ENCODE assay signal across 10 mouse cellular contexts in genomic region chr2:65621254-65621653, GRCm38 (mm10). TPM values are rescaled to one million over a fixed set of nuclear protein-coding genes. Genes with fewer than 3 reads are reported as not detected.
DNase-seq lines count a peak whose midpoint lies in the region; ATAC-seq and TF ChIP-seq lines count a peak whose summit lies in the region.
"Had no signal": no experiment of that assay in that cellular context is flagged by ENCODE, and none has a peak within 500 bp of the region (broad histone marks: within the 10 kb centered on the region; RNA-seq: fewer than 3 reads in every experiment).

No protein-coding gene starts in this region.

- peaks cover 6% of the 10 kb centered on the region for H3K4me1 ChIP-seq in midbrain, embryonic 11.5 days (ENCODE audit: control insufficient read depth, insufficient read depth, low read length)
- H3K4me1 ChIP-seq in midbrain, embryonic 10.5 days, result peaks cover 15% of the 10 kb centered on the region; the same call in 1 of the 2 replicates
- H3K4me1 ChIP-seq in forebrain, embryonic 12.5 days, result peaks cover 2% of the 10 kb centered on the region; the same call in 1 of the 2 replicates
- peaks cover 4% of the 10 kb centered on the region; the same call in 1 of the 2 replicates for H3K4me1 ChIP-seq in olfactory bulb, adult 2 months (ENCODE audit: control insufficient read depth, insufficient read depth, low read length)
- H3K4me1 ChIP-seq: heart, embryonic 13.5 days had no signal

- no peaks in the 10 kb centered on the region for H3K9me3 ChIP-seq in midbrain, embryonic 11.5 days (ENCODE audit: control insufficient read depth, low read length)
- no peaks in the 10 kb centered on the region for H3K9me3 ChIP-seq in midbrain, embryonic 10.5 days (replicated peaks)
- H3K9me3 ChIP-seq in forebrain, embryonic 12.5 days, result no peaks in the 10 kb centered on the region
- H3K9me3 ChIP-seq: heart, embryonic 13.5 days had no signal

- peak; percentile 43; the same call in 1 of the 2 replicates for ATAC-seq in midbrain, embryonic 11.5 days (ENCODE audit: low FRiP score)
- peak; percentile 45; the same call in 1 of the 2 replicates for ATAC-seq in forebrain, embryonic 12.5 days (ENCODE audit: low FRiP score)

- H3K4me2 ChIP-seq in midbrain, embryonic 11.5 days, result peak overlapping the region; percentile 8; the same call in 1 of the 2 replicates
- peak overlapping the region; percentile 15; the same call in 1 of the 2 replicates for H3K4me2 ChIP-seq in forebrain, embryonic 12.5 days
- H3K4me2 ChIP-seq: heart, embryonic 13.5 days had no signal

- H3K36me3 ChIP-seq in midbrain, embryonic 11.5 days (ENCODE audit: control insufficient read depth, insufficient read depth, low read length), result no peaks in the 10 kb centered on the region
- no peaks in the 10 kb centered on the region for H3K36me3 ChIP-seq in midbrain, embryonic 10.5 days
- no peaks in the 10 kb centered on the region for H3K36me3 ChIP-seq in forebrain, embryonic 12.5 days (replicated peaks)
- H3K36me3 ChIP-seq: heart, embryonic 13.5 days had no signal

- H3K9ac ChIP-seq in midbrain, embryonic 11.5 days (ENCODE audit: low read length), result no peak overlapping the region
- H3K9ac ChIP-seq in forebrain, embryonic 12.5 days, result peak overlapping the region; percentile 36; the same call in 1 of the 2 replicates
- H3K9ac ChIP-seq: heart, embryonic 13.5 days had no signal

- no peak for TF ChIP-seq POLR2A in olfactory bulb, adult 2 months (IDR thresholded peaks at IDR 0.05; ENCODE audit: insufficient read depth, low read depth, low read length)

- H3K27ac ChIP-seq in midbrain, embryonic 11.5 days (ENCODE audit: low read depth, low read length), result peak overlapping the region; percentile 22; the same call in 1 of the 2 replicates
- no peak overlapping the region for H3K27ac ChIP-seq in midbrain, embryonic 10.5 days (replicated peaks)
- H3K27ac ChIP-seq in forebrain, embryonic 12.5 days, result peak overlapping the region; percentile 70
- H3K27ac ChIP-seq in olfactory bulb, adult 2 months (ENCODE audit: insufficient read depth, low read depth, low read length), result peak overlapping the region; percentile 65; the same call in 1 of the 2 replicates
- H3K27ac ChIP-seq: heart, embryonic 13.5 days had no signal

- WGBS in midbrain, embryonic 11.5 days, result 54% methylated on average over 5 of the region's 5 CpGs
- WGBS in midbrain, embryonic 10.5 days, result 73% methylated on average over 5 of the region's 5 CpGs
- WGBS in forebrain, embryonic 12.5 days, result 15% methylated on average over 5 of the region's 5 CpGs
- 20% methylated on average over 5 of the region's 5 CpGs for WGBS in olfactory bulb, adult 2 months

- no peaks in the 10 kb centered on the region for H3K27me3 ChIP-seq in midbrain, embryonic 11.5 days (ENCODE audit: control insufficient read depth, insufficient read depth, low read length)
- no peaks in the 10 kb centered on the region for H3K27me3 ChIP-seq in midbrain, embryonic 10.5 days (ENCODE audit: low read depth, poor library complexity, severe bottlenecking)
- no peaks in the 10 kb centered on the region for H3K27me3 ChIP-seq in forebrain, embryonic 12.5 days
- H3K27me3 ChIP-seq: heart, embryonic 13.5 days had no signal

- DNase-seq in midbrain, embryonic 11.5 days (ENCODE audit: low spot score, missing footprints), result no peak
- DNase-seq in midbrain, embryonic 10.5 days (ENCODE audit: low spot score), result no peak
- DNase-seq in left cerebral cortex, adult 18-20 months (ENCODE audit: low spot score in 2 of 2), result peak; percentile 5 to 29
- no peak for DNase-seq in urinary bladder, adult 2 months (ENCODE audit: low spot score)
- DNase-seq in lung, adult 18-20 months, result no peak
- no peak for DNase-seq in urinary bladder, postnatal 14 days (ENCODE audit: low spot score)

- TF ChIP-seq CTCF in olfactory bulb, adult 2 months (IDR thresholded peaks at IDR 0.05; ENCODE audit: insufficient read depth, low read depth, low read length), result no peak

- H3K4me3 ChIP-seq in midbrain, embryonic 11.5 days (ENCODE audit: low read depth, low read length), result peak overlapping the region; percentile 5; the same call in 1 of the 2 replicates
- no peak overlapping the region for H3K4me3 ChIP-seq in midbrain, embryonic 10.5 days
- H3K4me3 ChIP-seq in forebrain, embryonic 12.5 days (replicated peaks), result 0 out of 2 replicates have a peak overlapping the region, but pooled peaks have one; percentile 18
- H3K4me3 ChIP-seq in olfactory bulb, adult 2 months (ENCODE audit: insufficient read depth, low read depth, low read length), result peak overlapping the region; percentile 55
- H3K4me3 ChIP-seq: erythroblast, embryonic 14.5 days; heart, embryonic 13.5 days had no signal

RNA-seq across cellular contexts. Expression of gene Scn2a, which starts 0.7 kb away (rescaled TPM):
- 8.9 and 9.5 TPM in 2 replicates for polyA plus RNA-seq in midbrain, embryonic 11.5 days (2014; fragmentation: Nextera tagmentation; extraction: Ambion mirVana)
- 3.2 and 5.5 TPM in 2 replicates for polyA plus RNA-seq in midbrain, embryonic 10.5 days (2016; fragmentation: Nextera tagmentation; extraction: Ambion mirVana)
- 9.4 and 12.3 TPM in 2 replicates for polyA plus RNA-seq in forebrain, embryonic 12.5 days (2016; fragmentation: Nextera tagmentation; extraction: Ambion mirVana)
- total RNA-seq in left cerebral cortex, adult 18-20 months (2021), result 100 to 1,000 TPM; 274 to 310 TPM
- polyA plus RNA-seq in olfactory bulb, adult 2 months (2012; ENCODE audit: insufficient read depth, insufficient read length, low replicate concordance, missing spikeins), result 70.0 TPM in 1 of 2 replicates, not detected in the other
- 2.4 and 2.8 TPM in 2 replicates for polyA plus RNA-seq in urinary bladder, adult 2 months (2012; rRNA removed)
- polyA plus RNA-seq: erythroblast, embryonic 14.5 days had no signal

RNA-seq across cellular contexts. Expression of gene Scn3a, which starts 53.8 kb away (rescaled TPM):
- polyA plus RNA-seq in midbrain, embryonic 11.5 days (2014; fragmentation: Nextera tagmentation; extraction: Ambion mirVana), result 24.8 and 30.0 TPM in 2 replicates
- polyA plus RNA-seq in midbrain, embryonic 10.5 days (2016; fragmentation: Nextera tagmentation; extraction: Ambion mirVana), result 5.0 and 17.6 TPM in 2 replicates
- polyA plus RNA-seq in forebrain, embryonic 12.5 days (2016; fragmentation: Nextera tagmentation; extraction: Ambion mirVana), result 38.0 and 40.8 TPM in 2 replicates
- 10 to 100 TPM; 29.4 to 35.4 TPM for total RNA-seq in left cerebral cortex, adult 18-20 months (2021)
- polyA plus RNA-seq in olfactory bulb, adult 2 months (2012; ENCODE audit: insufficient read depth, insufficient read length, low replicate concordance, missing spikeins), result not detected in 2 replicates
- 0.21 and 0.22 TPM in 2 replicates for polyA plus RNA-seq in urinary bladder, adult 2 months (2012; rRNA removed)
- polyA plus RNA-seq: erythroblast, embryonic 14.5 days had no signal

Comparison
In these comparisons a context has a peak if more than half of its experiments do, and no peak if none do; other contexts are left out.
1. DNase-seq: peak in left cerebral cortex, adult 18-20 months (2 of 2); none in midbrain, embryonic 11.5 days (single experiment), midbrain, embryonic 10.5 days (single experiment), urinary bladder, adult 2 months (single experiment), lung, adult 18-20 months (0 of 2) and urinary bladder, postnatal 14 days (single experiment).